Mouse (Mus musculus) myocyte (in vitro differentiated cells): ENCODE measurements around the gene Cep295. TPM values are rescaled to one million over a fixed set of nuclear protein-coding genes. Genes with fewer than 3 reads are reported as not detected.

ENCODE experiments used
- H3K27me3 ChIP-seq: one replicate; pipeline ENCODE4 v1.6.1; 2011; ENCODE audit not compliant: control insufficient read depth, insufficient read depth, insufficient read length
- H3K36me3 ChIP-seq: one replicate; pipeline ENCODE4 v1.6.1; 2011; ENCODE audit not compliant: control insufficient read depth, insufficient read depth
- H3K4me2 ChIP-seq: one replicate; pipeline ENCODE4 v1.6.1; 2011; ENCODE audit warnings: low read depth, control low read depth
- H3K4me3 ChIP-seq: one replicate; pipeline ENCODE4 v1.5.1; 2011; ENCODE audit warnings: mild to moderate bottlenecking, control low read depth, moderate library complexity
- H3K79me2 ChIP-seq: one replicate; pipeline ENCODE4 v1.6.1; 2011; ENCODE audit not compliant: control insufficient read depth, insufficient read depth
- H3ac ChIP-seq: one replicate; pipeline ENCODE4 v1.6.1; 2011; ENCODE audit not compliant: control insufficient read depth, insufficient read length
- CEBPB ChIP-seq: IDR thresholded peaks from 2 replicates; pipeline ENCODE4 v1.6.1; 2011; ENCODE audit warnings: mild to moderate bottlenecking, moderate library complexity; ENCODE audit not compliant: poor library complexity, insufficient read depth, severe bottlenecking
- E2F4 ChIP-seq: IDR thresholded peaks from one replicate; pipeline ENCODE4 v1.6.1; 2011; ENCODE audit warnings: mild to moderate bottlenecking, control low read depth, moderate library complexity; ENCODE audit not compliant: insufficient read depth
- MAX ChIP-seq: IDR thresholded peaks from one replicate; pipeline ENCODE4 v1.6.1; 2011; ENCODE audit warnings: low read depth, mild to moderate bottlenecking, control low read depth
- MYOD1 ChIP-seq, 3 experiments: IDR thresholded peaks; one replicate each; pipeline ENCODE4 v1.6.1; 2011; ENCODE audit warnings: control low read depth in 2 of 3, low read depth in 2 of 3, mild to moderate bottlenecking in 2 of 3, moderate library complexity in 1 of 3; ENCODE audit not compliant: insufficient read length in 2 of 3, control insufficient read depth in 1 of 3
- MYOG ChIP-seq, 3 experiments: IDR thresholded peaks; one replicate each; pipeline ENCODE4 v1.6.1; 2011; ENCODE audit warnings: control low read depth in 2 of 3, low read depth in 2 of 3, mild to moderate bottlenecking in 2 of 3; ENCODE audit not compliant: insufficient read length in 2 of 3, control insufficient read depth in 1 of 3, insufficient read depth in 1 of 3
- POLR2A ChIP-seq: IDR thresholded peaks from one replicate; pipeline ENCODE4 v1.6.1; 2011; ENCODE audit warnings: low read depth, mild to moderate bottlenecking, control low read depth, moderate library complexity; ENCODE audit not compliant: insufficient read length
- POLR2AphosphoS2 ChIP-seq: IDR thresholded peaks from one replicate; pipeline ENCODE4 v1.6.1; 2011; ENCODE audit warnings: low read depth, control low read depth; ENCODE audit not compliant: insufficient read length
- REST ChIP-seq: IDR thresholded peaks from one replicate; pipeline ENCODE4 v1.6.1; 2011; ENCODE audit warnings: mild to moderate bottlenecking, control low read depth, moderate library complexity; ENCODE audit not compliant: insufficient read depth, insufficient read length
- SRF ChIP-seq: IDR thresholded peaks from one replicate; pipeline ENCODE4 v1.6.1; 2011; ENCODE audit warnings: low read depth; ENCODE audit not compliant: control insufficient read depth, insufficient read length
- TCF12 ChIP-seq: IDR thresholded peaks from one replicate; pipeline ENCODE4 v1.6.1; 2011; ENCODE audit warnings: mild to moderate bottlenecking, control low read depth; ENCODE audit not compliant: poor library complexity, insufficient read depth, severe bottlenecking
- TCF3 ChIP-seq: IDR thresholded peaks from one replicate; pipeline ENCODE4 v1.6.1; 2011; ENCODE audit warnings: low read depth, control low read depth; ENCODE audit not compliant: insufficient read length
- USF1 ChIP-seq: IDR thresholded peaks from one replicate; pipeline ENCODE4 v1.6.1; 2011; ENCODE audit warnings: low read depth, mild to moderate bottlenecking, control low read depth, moderate library complexity
- polyA plus RNA-seq: library from polyadenylated mRNA; unstranded; fragments of >200 nt; fragmentation: generic; extraction: Trizol; gene quantifications from one replicate; pipeline ENCODE4 v1.2.1, GENCODE M21; 2012; ENCODE audit warnings: missing spikeins

Gene Cep295
- polyA plus RNA-seq, 1 experiment, result 2.6 TPM

DNA sequence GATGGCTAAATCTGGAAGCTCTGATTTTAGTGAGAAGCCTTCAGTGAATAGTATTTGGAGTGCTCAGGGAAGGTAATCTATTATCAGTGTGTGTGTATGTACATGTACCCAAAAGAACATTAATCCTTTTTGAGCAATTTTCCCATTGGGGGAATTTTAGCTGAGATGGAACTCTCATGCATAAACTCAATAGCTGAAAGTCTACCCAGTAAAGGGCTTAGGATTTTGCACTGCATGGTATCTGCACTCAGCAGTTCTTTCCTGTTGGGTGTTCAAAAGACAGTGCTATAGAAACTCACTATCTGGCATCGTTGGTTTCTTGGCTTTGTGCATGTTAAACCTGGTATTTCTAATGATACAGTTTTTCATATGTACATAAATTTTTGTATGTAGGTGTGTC is 43.0 kb downstream of the Cep295 start:
- Histone ChIP-seq H3K36me3 (peaks cover 76% of the 10 kb centered on the region), H3K4me2 (no peak overlapping the region), H3K4me3 (no peak overlapping the region), H3ac (no peak overlapping the region), H3K27me3 (no peaks in the 10 kb centered on the region), H3K79me2 (peaks cover 6% of the 10 kb centered on the region)
- TF ChIP-seq MYOD1 (IDR thresholded peaks at IDR 0.05; ENCODE audit: control insufficient read depth in 1 of 3, insufficient read length in 2 of 3, low read depth in 2 of 3), result no peak
- TF ChIP-seq POLR2A, result no peak
- no peak for TF ChIP-seq CEBPB

DNA sequence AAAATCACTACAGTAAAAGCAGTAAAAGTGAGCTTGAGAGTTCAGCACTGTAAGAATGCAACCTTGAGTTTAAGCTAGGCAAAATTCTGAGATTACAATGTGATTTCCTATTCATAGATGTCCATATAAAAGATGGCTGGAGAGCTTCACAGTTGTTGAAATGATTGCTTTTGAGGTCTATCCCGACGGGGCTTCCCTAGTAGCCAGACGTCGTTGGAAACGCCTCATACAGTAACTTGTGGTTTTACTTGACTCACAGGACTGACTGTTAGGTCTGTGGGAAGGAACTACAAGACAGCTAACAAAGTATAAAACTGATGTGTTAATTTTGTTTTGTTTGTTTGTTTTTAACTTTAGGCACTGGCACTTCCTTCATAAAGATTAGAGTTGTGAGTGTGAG is 44.0 kb downstream of the Cep295 start:
- Histone ChIP-seq H3K36me3 (peaks cover 86% of the 10 kb centered on the region), H3K4me2 (no peak overlapping the region), H3K27me3 (no peaks in the 10 kb centered on the region), H3ac (no peak overlapping the region), H3K4me3 (no peak overlapping the region), H3K79me2 (peaks cover 16% of the 10 kb centered on the region)
- no peak for TF ChIP-seq USF1
- no peak for TF ChIP-seq SRF
- TF ChIP-seq MYOD1 (IDR thresholded peaks at IDR 0.05; ENCODE audit: control insufficient read depth in 1 of 3, insufficient read length in 2 of 3, low read depth in 2 of 3), result no peak
- TF ChIP-seq MYOG (IDR thresholded peaks at IDR 0.05; ENCODE audit: control insufficient read depth in 1 of 3, insufficient read depth in 1 of 3, insufficient read length in 2 of 3, low read depth in 2 of 3), result no peak
- TF ChIP-seq E2F4, result no peak
- TF ChIP-seq MAX, result no peak
- TF ChIP-seq POLR2AphosphoS2, result no peak
- no peak for TF ChIP-seq TCF12
- no peak for TF ChIP-seq POLR2A
- no peak for TF ChIP-seq REST

DNA sequence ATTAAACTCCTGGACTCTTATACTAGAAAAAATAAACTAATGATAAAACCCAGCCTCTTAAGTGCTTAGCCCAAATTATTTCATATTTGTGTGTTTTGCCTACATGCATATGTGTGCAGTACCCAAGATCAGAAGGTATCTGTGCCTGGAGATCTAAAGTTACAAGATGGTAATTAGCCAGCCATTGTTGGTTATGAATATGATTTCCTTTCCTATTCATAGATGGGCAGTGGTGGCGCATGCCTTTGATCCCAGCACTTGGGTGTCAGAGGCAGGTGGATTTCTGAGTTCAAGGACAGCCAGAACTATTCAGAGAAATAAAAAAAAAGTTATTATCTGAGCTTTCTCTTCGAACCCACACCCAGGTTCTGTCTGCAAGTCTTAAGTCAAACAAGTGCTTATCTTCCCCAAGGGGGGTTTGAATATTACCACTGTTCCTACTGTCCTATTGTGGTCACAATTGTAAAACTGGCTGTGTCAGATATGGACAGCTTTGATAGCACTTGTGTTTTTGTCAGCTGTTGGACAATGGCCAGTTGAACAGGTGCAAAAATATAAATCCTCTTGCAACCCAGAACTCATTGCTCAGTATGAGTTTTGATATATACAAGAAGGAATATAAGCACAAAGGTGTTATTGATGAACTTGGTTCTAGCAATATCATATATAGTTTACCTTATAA is 45.4 kb downstream of the Cep295 start:
- TF ChIP-seq USF1 (no peak), MYOD1 (IDR thresholded peaks at IDR 0.05; ENCODE audit: control insufficient read depth in 1 of 3, insufficient read length in 2 of 3, low read depth in 2 of 3) (peak in 2 of 3 experiments; percentile 43 to 49)
- H3K36me3 ChIP-seq, result peaks cover 84% of the 10 kb centered on the region
- no peak overlapping the region for H3K4me2 ChIP-seq
- H3ac ChIP-seq, result no peak overlapping the region
- no peak overlapping the region for H3K4me3 ChIP-seq
- peaks cover 30% of the 10 kb centered on the region for H3K79me2 ChIP-seq
- H3K27me3 ChIP-seq, result no peaks in the 10 kb centered on the region

DNA sequence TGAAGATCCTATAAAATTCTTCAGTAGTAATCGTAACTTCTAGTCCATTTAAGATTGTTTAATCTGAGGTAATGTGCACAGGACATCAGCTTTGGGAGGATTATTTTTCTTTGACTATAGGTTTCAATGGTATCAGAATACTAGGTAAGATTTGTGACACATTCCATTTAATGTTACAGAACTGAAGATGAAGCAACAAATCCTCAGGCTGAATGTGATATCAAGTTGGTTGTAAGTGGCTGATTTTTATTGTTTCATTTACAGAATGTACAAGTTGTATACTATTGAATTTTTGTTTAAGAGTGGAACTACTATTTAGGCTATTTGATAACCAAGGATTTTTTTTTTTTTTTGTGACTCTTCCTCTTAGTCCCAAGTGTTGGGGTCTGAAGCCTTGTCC is 47.4 kb downstream of the Cep295 start:
- Histone ChIP-seq H3K27me3 (no peaks in the 10 kb centered on the region), H3K36me3 (peaks cover 75% of the 10 kb centered on the region), H3ac (no peak overlapping the region), H3K4me2 (peak overlapping the region; percentile 96), H3K4me3 (no peak overlapping the region), H3K79me2 (peaks cover 49% of the 10 kb centered on the region)
- TF ChIP-seq E2F4 (no peak), POLR2AphosphoS2 (no peak), SRF (no peak), MYOD1 (IDR thresholded peaks at IDR 0.05; ENCODE audit: control insufficient read depth in 1 of 3, insufficient read length in 2 of 3, low read depth in 2 of 3) (no peak), MYOG (IDR thresholded peaks at IDR 0.05; ENCODE audit: control insufficient read depth in 1 of 3, insufficient read depth in 1 of 3, insufficient read length in 2 of 3, low read depth in 2 of 3) (no peak), POLR2A (no peak), REST (no peak), TCF3 (no peak), CEBPB (no peak), USF1 (no peak)

DNA sequence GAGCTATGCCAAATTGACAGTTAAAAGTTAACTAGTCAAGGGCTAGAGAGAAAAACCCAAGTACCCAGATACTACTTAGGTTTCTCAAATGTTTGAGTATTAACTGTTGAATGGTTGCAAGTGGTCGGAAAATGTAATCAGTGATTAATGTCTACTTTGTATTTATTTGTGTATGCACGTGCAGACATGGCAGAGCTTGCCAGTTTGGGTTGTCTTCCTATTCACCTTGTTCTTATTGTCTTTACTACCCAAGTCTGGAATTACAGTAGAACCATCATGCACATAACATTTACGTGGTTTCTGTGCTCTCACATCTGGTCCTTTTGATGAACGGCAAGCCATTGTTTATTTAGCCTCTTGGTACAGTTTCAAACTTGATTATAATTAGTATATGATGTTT is 48.2 kb downstream of the Cep295 start:
- H3ac ChIP-seq, result no peak overlapping the region
- H3K27me3 ChIP-seq, result no peaks in the 10 kb centered on the region
- TF ChIP-seq MAX, result no peak
- no peak for TF ChIP-seq TCF12
- no peak for TF ChIP-seq REST
- no peak for TF ChIP-seq TCF3
- no peak for TF ChIP-seq SRF
- TF ChIP-seq MYOG (IDR thresholded peaks at IDR 0.05; ENCODE audit: control insufficient read depth in 1 of 3, insufficient read depth in 1 of 3, insufficient read length in 2 of 3, low read depth in 2 of 3), result no peak
- no peak for TF ChIP-seq CEBPB
- TF ChIP-seq POLR2AphosphoS2, result no peak
- no peak for TF ChIP-seq USF1
- no peak for TF ChIP-seq POLR2A
- TF ChIP-seq E2F4, result no peak
- no peak for TF ChIP-seq MYOD1 (IDR thresholded peaks at IDR 0.05; ENCODE audit: control insufficient read depth in 1 of 3, insufficient read length in 2 of 3, low read depth in 2 of 3)
- H3K4me2 ChIP-seq, result peak overlapping the region; percentile 96
- no peak overlapping the region for H3K4me3 ChIP-seq
- H3K79me2 ChIP-seq, result peaks cover 49% of the 10 kb centered on the region
- peaks cover 67% of the 10 kb centered on the region for H3K36me3 ChIP-seq
